Mouse (Mus musculus) brain, embryonic 14.5 days (tissue): ENCODE data around the gene Bmp8b.

Source experiments
- CTCF ChIP-seq: fragments of 200-500 bp; IDR thresholded peaks from 2 replicates; pipeline ENCODE4 v1.5.1; 2012; ENCODE audit warnings: inconsistent platforms, mild to moderate bottlenecking, moderate library complexity, borderline replicate concordance; ENCODE audit not compliant: insufficient read depth, insufficient read length; ENCODE audit errors: extremely low read depth
- POLR2A ChIP-seq: fragments of 200-500 bp; IDR thresholded peaks from 2 replicates; pipeline ENCODE4 v1.6.1; 2012; ENCODE audit warnings: mild to moderate bottlenecking, inconsistent platforms, borderline replicate concordance; ENCODE audit not compliant: poor library complexity, insufficient read depth, insufficient read length, severe bottlenecking; ENCODE audit errors: extremely low read depth

GRCm38 (mm10) chr4:123162305-123162917 is 57.4 kb downstream of the Bmp8b start:
- TF ChIP-seq CTCF = no peak
- TF ChIP-seq POLR2A = no peak
